Mouse (Mus musculus): ENCODE data around the gene Insl3. TPM values are rescaled to one million over a fixed set of nuclear protein-coding genes. Genes with fewer than 3 reads are reported as not detected.
A peak's percentile ranks its signal among the peaks of the same experiment; 100 is the strongest.

Insl3 gene
- polyA plus RNA-seq, 1 experiment from 2014 or later, result 1.9 TPM

GRCm38 (mm10) chr8:71685573-71685972 is 3.4 kb upstream of the Insl3 start:
- Histone ChIP-seq H3K4me3 (ENCODE audit: low read depth, low read length) (peak overlapping the region; percentile 13; the same call in 1 of the 2 replicates), H3K27me3 (ENCODE audit: control insufficient read depth, insufficient read depth, low read length) (peaks cover 18% of the 10 kb centered on the region; the same call in 1 of the 2 replicates), H3K9ac (ENCODE audit: low read length) (no peak overlapping the region), H3K4me1 (replicated peaks; ENCODE audit: control insufficient read depth, insufficient read depth) (peaks cover 2% of the 10 kb centered on the region; the same call in 1 of the 2 replicates), H3K4me2 (replicated peaks; ENCODE audit: low read depth) (peak overlapping the region; percentile 40), H3K36me3 (ENCODE audit: control insufficient read depth, insufficient read depth, low read length) (no peaks in the 10 kb centered on the region), H3K27ac (replicated peaks) (no peak overlapping the region), H3K9me3 (ENCODE audit: control insufficient read depth, low read length) (no peaks in the 10 kb centered on the region)
- ATAC-seq (ENCODE audit: low FRiP score, low TSS enrichment), result peak; percentile 27; the same call in 1 of the 2 replicates
- 13% methylated on average over 29 of the region's 29 CpGs for WGBS
- peak; percentile 51 for DNase-seq (ENCODE audit: low spot score)
- TF ChIP-seq EP300 (optimal IDR thresholded peaks at IDR 0.05) (no peak), CTCF (IDR thresholded peaks at IDR 0.05; ENCODE audit: low read depth) (peak; percentile 62)

- Histone ChIP-seq H3K27ac (replicated peaks) (no peak overlapping the region), H3K4me1 (replicated peaks; ENCODE audit: control insufficient read depth, insufficient read depth) (peaks cover 2% of the 10 kb centered on the region; the same call in 1 of the 2 replicates), H3K36me3 (ENCODE audit: control insufficient read depth, insufficient read depth, low read length) (no peaks in the 10 kb centered on the region), H3K4me3 (ENCODE audit: low read depth, low read length) (peak overlapping the region; percentile 17), H3K27me3 (ENCODE audit: control insufficient read depth, insufficient read depth, low read length) (peaks cover 18% of the 10 kb centered on the region; the same call in 1 of the 2 replicates), H3K9ac (ENCODE audit: low read length) (no peak overlapping the region), H3K4me2 (replicated peaks; ENCODE audit: low read depth) (peak overlapping the region; percentile 40), H3K9me3 (ENCODE audit: control insufficient read depth, low read length) (no peaks in the 10 kb centered on the region)
- no peak for DNase-seq (ENCODE audit: low spot score)
- 10% methylated on average over 23 of the region's 23 CpGs for WGBS
- peak; percentile 36 for ATAC-seq (ENCODE audit: low FRiP score, low TSS enrichment)
- TF ChIP-seq EP300 (optimal IDR thresholded peaks at IDR 0.05) (no peak), CTCF (IDR thresholded peaks at IDR 0.05; ENCODE audit: low read depth) (no peak)
Measured at GRCm38 (mm10) chr8:71686143-71686734, 2.8 kb upstream of the Insl3 start.

GRCm38 (mm10) chr8:71687616-71688015 is 1.4 kb upstream of the Insl3 start:
- TF ChIP-seq EP300 (optimal IDR thresholded peaks at IDR 0.05) (no peak), CTCF (IDR thresholded peaks at IDR 0.05; ENCODE audit: low read depth) (no peak)
- Histone ChIP-seq H3K36me3 (ENCODE audit: control insufficient read depth, insufficient read depth, low read length) (no peaks in the 10 kb centered on the region), H3K4me2 (replicated peaks; ENCODE audit: low read depth) (no peak overlapping the region), H3K27me3 (ENCODE audit: control insufficient read depth, insufficient read depth, low read length) (peaks cover 20% of the 10 kb centered on the region; the same call in 1 of the 2 replicates), H3K9ac (ENCODE audit: low read length) (no peak overlapping the region), H3K4me3 (ENCODE audit: low read depth, low read length) (no peak overlapping the region), H3K9me3 (ENCODE audit: control insufficient read depth, low read length) (no peaks in the 10 kb centered on the region), H3K27ac (replicated peaks) (no peak overlapping the region), H3K4me1 (replicated peaks; ENCODE audit: control insufficient read depth, insufficient read depth) (peaks cover 2% of the 10 kb centered on the region; the same call in 1 of the 2 replicates)
- WGBS, result 20% methylated on average over 8 of the region's 8 CpGs
- DNase-seq (ENCODE audit: low spot score), result no peak
- no peak for ATAC-seq (ENCODE audit: low FRiP score, low TSS enrichment)

GRCm38 (mm10) chr8:71692509-71692908 is 3.5 kb downstream of the Insl3 start:
- Histone ChIP-seq H3K4me3 (ENCODE audit: low read depth, low read length) (no peak overlapping the region), H3K27me3 (ENCODE audit: control insufficient read depth, insufficient read depth, low read length) (peaks cover 22% of the 10 kb centered on the region; the same call in 1 of the 2 replicates), H3K36me3 (ENCODE audit: control insufficient read depth, insufficient read depth, low read length) (no peaks in the 10 kb centered on the region), H3K9ac (ENCODE audit: low read length) (no peak overlapping the region), H3K4me1 (replicated peaks; ENCODE audit: control insufficient read depth, insufficient read depth) (no peaks in the 10 kb centered on the region), H3K27ac (replicated peaks) (no peak overlapping the region), H3K4me2 (replicated peaks; ENCODE audit: low read depth) (no peak overlapping the region), H3K9me3 (ENCODE audit: control insufficient read depth, low read length) (no peaks in the 10 kb centered on the region)
- WGBS, result 19% methylated on average over 30 of the region's 30 CpGs
- ATAC-seq (ENCODE audit: low FRiP score, low TSS enrichment) (no peak), DNase-seq (ENCODE audit: low spot score) (no peak)
- TF ChIP-seq CTCF (IDR thresholded peaks at IDR 0.05; ENCODE audit: low read depth) (no peak), EP300 (optimal IDR thresholded peaks at IDR 0.05) (no peak)

GRCm38 (mm10) chr8:71693166-71694041 is 4.4 kb downstream of the Insl3 start:
- DNase-seq (ENCODE audit: low spot score) (no peak), ATAC-seq (ENCODE audit: low FRiP score, low TSS enrichment) (0 out of 2 replicates have a peak, but pooled peaks have one; percentile 15)
- Histone ChIP-seq H3K27ac (replicated peaks) (no peak overlapping the region), H3K4me3 (ENCODE audit: low read depth, low read length) (peak overlapping the region; percentile 19; the same call in 1 of the 2 replicates), H3K4me2 (replicated peaks; ENCODE audit: low read depth) (peak overlapping the region; percentile 17; the same call in 1 of the 2 replicates), H3K4me1 (replicated peaks; ENCODE audit: control insufficient read depth, insufficient read depth) (no peaks in the 10 kb centered on the region), H3K27me3 (ENCODE audit: control insufficient read depth, insufficient read depth, low read length) (peaks cover 19% of the 10 kb centered on the region; the same call in 1 of the 2 replicates), H3K9me3 (ENCODE audit: control insufficient read depth, low read length) (no peaks in the 10 kb centered on the region), H3K9ac (ENCODE audit: low read length) (no peak overlapping the region), H3K36me3 (ENCODE audit: control insufficient read depth, insufficient read depth, low read length) (no peaks in the 10 kb centered on the region)
- TF ChIP-seq EP300 (optimal IDR thresholded peaks at IDR 0.05) (no peak), CTCF (IDR thresholded peaks at IDR 0.05; ENCODE audit: low read depth) (no peak)
- 14% methylated on average over 67 of the region's 68 CpGs for WGBS

Measured in stomach, postnatal 0 days (tissue).